Mouse (Mus musculus): Measurements from ENCODE around the gene Trabd2b.

GRCm38 (mm10) chr4:114388306-114388705 is 18.2 kb upstream of the Trabd2b start:
- TF ChIP-seq CTCF (IDR thresholded peaks at IDR 0.05; ENCODE audit: borderline replicate concordance, insufficient read depth, low read depth, low read length), result no peak
- no peak for TF ChIP-seq POLR2A (IDR thresholded peaks at IDR 0.05; ENCODE audit: borderline replicate concordance, insufficient read depth, low read length)
